Mouse (Mus musculus) yolk sac, embryonic 10.5 days (tissue): ENCODE data around the gene Agk.

Source experiments
- DNase-seq: peaks from one replicate; pipeline ENCODE4 v3.0.0-alpha.2; 2017; ENCODE audit warnings: low spot score

The Agk gene

GRCm38 (mm10) chr6:40324897-40325841 lies at the start of gene Agk:
TSS of gene Agk (plus strand) at chr6:40325172.
- peak; percentile 79 for DNase-seq

- DNase-seq = no peak
Measured at GRCm38 (mm10) chr6:40300707-40301106, 24.3 kb upstream of the Agk start.

- DNase-seq = no peak
Measured at GRCm38 (mm10) chr6:40303379-40303778, 21.6 kb upstream of the Agk start.

- DNase-seq = no peak
Measured at GRCm38 (mm10) chr6:40304972-40305371, 20.0 kb upstream of the Agk start.

DNA sequence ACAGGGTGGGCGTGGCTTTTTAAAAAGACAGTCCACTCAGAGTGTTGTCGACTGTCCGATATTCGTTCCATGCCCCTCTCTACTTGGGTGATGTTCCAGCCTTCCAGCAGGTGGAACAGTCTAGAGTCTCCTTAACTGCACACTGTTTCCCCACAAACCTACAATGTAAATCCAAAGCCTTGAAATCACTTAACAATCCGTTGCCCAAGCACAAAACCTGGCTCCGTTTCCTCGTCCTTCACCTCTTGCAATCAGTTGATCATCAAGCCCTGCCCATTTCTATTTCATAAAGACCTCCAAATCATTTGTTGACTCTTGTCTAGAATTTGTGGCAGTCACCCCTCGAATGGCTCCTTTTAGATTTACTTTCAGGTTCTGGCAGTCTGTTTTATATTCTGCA lies 1.4 kb downstream of the Agk start:
- no peak for DNase-seq

GRCm38 (mm10) chr6:40333497-40333896 lies 8.5 kb downstream of the Agk start:
- DNase-seq = no peak

DNA sequence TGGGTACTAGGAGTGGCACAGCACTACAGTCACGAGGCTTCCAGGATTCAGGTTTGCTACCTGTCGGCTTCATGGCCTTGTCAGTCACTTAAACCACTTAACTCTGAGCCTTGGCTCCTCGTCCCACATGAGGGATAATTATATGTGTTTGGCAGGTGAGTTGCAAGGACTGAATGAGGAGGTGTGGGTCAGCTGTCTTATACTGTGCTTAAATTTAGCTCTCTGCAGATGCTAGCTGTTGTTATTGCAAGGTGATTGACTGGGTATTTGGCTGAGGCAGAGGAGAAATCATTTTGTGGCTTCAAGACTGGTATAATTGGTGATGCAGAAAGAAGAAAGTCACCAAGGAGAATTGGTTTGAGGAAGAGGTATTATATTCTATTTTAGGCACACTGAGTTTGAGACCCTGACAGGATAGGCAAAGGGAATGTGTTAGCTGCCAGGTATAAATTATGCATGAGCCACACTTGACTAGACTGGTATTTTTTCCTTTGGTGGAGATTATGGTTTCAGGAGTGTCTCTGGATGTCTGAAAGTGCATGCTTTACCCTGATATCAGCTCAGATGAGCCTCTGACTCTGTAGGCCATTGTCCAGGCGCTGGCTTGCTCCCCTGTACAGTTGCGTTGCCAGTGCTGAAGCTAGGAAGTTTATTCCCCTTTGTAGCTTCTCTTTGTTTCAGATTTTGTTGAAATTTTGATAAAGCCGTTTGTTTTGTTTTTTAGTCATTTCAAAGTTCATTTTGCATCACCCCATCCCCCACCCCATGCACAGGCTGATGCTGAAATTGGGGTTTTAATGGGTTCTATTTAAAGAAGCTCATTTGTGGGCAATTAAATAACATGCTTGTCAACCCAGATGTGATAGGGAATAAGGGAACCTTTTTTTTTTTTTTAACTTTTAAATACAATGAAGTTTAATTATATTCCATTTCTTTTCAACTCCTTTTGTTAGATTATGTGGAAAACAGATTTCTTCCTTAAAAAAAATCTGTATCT lies 12.1 kb downstream of the Agk start:
- DNase-seq = no peak

DNA sequence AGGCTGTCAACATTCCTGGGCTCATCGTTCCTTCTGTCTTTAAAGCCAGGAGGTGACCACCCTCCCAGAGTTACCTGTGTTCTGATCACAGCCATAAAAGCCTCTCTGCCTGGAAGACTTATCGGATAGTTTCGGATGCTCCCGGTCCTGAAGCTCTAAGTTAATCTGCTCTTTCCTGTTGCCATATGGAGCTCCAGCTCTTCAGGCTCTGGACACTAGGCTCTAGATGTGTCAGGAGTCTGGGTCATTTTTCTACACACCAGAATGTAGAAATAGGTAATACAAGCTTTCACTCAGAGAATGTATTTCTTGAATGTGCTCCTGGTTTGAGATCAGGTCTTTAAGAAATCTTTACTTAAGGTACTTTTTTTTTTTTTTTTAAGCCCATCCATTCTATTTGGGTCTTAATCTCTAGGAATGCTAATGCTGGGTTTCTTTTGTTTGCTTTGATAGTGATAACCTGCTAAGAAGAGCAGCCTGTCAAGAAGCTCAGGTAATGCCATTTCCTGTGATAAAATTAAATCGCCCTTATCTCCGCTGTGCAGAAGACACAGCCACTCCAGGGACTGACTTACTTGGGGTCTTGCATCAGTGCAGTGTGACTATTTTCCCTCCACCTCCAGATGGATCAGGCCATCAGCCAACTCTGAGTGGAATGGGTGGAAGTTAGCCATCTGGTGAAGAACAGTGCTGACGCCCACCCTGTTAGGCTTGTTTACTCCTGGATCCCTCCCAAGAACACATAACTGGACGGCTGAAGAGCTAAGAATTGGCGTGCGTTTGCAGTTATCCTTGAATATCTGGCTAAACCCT lies 22.2 kb downstream of the Agk start:
- DNase-seq = no peak

DNA sequence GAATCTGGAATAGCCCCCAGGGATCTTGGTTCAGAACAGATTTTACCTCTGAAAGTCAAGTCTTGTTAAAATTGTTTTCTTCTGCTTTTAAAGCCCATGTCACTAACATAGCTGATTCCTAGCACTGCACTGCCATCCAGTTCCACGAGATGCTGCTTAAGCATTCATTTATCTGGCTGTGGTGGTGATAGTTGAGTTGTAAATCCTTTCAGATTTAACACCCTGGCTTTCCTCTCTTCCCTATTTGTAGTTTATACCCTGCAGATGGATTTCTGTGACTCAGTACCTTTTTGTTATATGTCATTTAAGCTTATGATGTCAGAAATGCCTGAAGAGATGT lies 22.8 kb downstream of the Agk start:
- DNase-seq = no peak

- DNase-seq = no peak
Measured at GRCm38 (mm10) chr6:40350041-40350440, 25.1 kb downstream of the Agk start.

DNA sequence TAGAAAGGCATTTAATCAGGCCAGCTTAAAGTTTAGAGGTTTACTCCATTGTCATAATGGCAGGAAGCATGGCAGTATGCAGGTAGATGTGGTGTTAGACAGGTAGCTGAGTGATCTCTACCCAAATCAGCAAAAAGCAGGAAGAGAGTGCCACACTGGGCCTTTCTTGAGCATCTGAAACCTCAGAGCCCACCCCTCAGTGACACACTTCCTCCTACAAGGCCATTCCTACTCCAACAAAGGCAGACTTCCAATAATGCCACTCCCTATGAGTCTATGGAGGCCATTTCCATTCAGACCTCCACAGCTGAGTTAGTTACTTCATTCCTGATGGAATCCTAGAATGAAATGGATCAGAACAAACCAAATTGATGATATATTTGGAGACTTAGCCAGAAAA lies 25.9 kb downstream of the Agk start:
- no peak for DNase-seq

DNA sequence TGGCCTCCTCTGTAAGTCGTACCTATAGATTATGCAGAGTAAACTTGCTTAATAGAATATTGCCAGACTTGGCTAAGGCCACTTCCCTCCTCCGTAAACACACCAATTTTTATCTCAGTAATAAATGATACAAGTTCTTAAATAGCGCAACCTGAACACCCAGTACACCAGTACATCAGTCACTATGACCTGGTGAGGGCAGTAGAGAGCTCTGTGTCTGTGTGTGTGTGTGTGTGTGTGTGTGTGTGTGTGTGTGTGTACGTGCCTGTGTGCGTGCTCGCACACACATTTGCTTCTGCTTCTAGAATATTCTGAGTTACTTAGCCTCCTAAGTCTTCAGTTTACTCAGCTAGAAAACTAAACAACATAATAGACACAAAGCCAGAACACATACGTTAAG lies 28.4 kb downstream of the Agk start:
- DNase-seq = no peak

- no peak for DNase-seq
Measured at GRCm38 (mm10) chr6:40371031-40371430, 46.1 kb downstream of the Agk start.

- DNase-seq = no peak
Measured at GRCm38 (mm10) chr6:40380181-40380580, 55.2 kb downstream of the Agk start.

DNA sequence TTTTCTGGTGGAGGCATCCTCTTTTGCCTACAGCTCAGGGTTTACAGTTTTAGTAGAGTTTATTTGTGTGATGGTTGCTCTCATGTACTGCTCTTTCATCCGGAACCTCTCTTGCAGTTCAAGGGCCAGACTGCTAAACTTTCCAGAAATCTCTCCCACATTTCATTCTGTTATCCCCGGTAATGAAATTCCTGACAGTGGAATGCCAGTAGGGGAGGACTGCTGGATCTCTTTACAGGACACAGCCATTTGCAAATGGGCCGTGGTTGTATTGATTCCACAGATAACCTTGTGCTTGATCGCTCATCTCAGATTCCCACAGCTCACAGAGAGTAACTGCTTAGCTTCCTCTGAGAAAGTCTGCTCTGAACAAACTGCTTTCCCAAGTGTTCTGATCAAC lies 56.9 kb downstream of the Agk start:
- no peak for DNase-seq

- DNase-seq = no peak
Measured at GRCm38 (mm10) chr6:40385682-40386081, 60.7 kb downstream of the Agk start.

- DNase-seq = no peak
Measured at GRCm38 (mm10) chr6:40388660-40389059, 63.7 kb downstream of the Agk start.

DNA sequence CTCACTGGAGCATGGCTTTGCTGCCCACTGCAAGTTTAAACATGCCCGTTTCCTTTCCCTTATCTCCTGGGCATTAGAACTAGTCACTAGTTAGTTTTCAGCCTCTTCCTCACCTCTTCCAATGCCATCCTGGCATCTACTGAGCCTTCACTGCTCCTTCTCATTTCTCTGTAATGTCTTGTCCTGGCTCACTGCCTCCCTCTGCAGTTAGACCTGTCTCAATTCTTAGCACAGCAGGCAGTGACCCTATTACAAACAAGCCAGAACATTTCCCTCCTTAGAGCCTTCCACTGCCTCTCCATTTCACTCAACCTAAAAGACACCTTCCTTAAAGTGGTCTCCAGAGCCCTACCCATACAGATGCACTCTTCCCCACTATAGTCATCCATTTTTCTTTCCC lies 66.0 kb downstream of the Agk start:
- no peak for DNase-seq

DNA sequence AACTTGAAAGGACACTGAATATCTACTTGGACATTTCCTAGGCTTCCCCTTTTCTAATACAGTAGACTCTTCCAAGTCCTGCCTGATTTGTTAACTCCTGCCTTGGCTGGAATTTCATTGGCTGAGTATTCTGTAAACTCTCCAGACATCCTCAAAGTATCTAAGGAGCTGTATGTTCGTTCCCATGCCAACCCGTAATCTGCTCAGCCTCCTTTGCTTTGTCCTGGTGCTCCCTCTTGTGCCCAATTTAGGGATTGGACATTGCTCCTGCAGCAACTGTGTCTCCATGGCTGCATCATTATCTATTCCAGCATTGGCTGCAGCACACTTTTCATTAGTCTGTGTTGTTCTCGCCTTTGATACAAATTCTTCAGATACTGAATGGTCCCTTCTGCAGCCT lies 68.2 kb downstream of the Agk start:
- DNase-seq = peak; percentile 37

DNA sequence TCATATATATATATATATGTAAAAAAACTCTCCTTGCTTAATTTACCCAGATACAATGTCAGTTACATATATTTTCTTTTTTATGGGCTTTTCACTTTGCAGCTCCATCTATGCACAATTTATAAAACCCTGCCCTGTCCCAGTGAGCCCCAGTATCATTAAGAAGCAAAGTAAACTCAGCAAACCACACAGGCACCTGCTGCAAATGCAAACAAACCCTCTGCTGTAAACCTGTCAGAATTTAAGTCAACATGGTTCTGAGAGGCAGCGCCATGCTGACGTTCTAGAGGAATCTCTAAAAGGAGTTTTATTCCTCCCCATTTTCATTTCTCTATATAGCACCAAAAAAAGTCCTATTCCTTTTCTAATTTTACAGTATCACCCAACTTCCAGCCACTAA lies 77.1 kb downstream of the Agk start:
- no peak for DNase-seq

- DNase-seq = no peak
Measured at GRCm38 (mm10) chr6:40403640-40404285, 78.8 kb downstream of the Agk start.

DNA sequence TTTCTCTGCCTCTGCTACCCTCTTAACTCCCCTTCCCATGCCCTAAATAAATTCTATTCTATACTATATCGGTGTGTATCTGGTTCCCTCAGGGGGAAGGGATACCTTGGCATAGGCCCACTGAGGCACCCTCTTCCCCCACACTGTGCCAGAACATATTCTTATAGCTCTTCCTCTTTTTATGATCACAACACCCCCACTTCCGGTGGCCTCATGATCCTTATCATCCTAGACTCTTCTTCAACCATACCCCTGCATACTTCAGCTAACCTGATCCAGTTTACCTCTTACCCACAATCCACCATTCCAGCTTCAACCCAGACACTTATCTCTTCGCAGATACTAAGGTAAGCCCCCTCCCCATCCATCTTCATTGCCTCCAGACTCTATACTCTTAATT lies 86.1 kb downstream of the Agk start:
- no peak for DNase-seq
